Mouse (Mus musculus): ENCODE data around the gene Slc43a1.

GRCm38 (mm10) chr2:84895495-84896198 lies 57.0 kb downstream of the Slc43a1 start:
- TF ChIP-seq POLR2A (IDR thresholded peaks at IDR 0.05; ENCODE audit: low read depth, low read length) (no peak), CTCF (IDR thresholded peaks at IDR 0.05; ENCODE audit: borderline replicate concordance, insufficient read depth, low read length) (no peak)
